Mouse (Mus musculus) layer of hippocampus, adult 6 months (tissue): Measurements from ENCODE around the gene Trim30c. TPM values are rescaled to one million over a fixed set of nuclear protein-coding genes. Genes with fewer than 3 reads are reported as not detected.

Source experiments
- long read RNA-seq, 2 experiments: library from polyadenylated mRNA; unstranded; transcript quantifications; one replicate each; pipeline ENCODE4 v2.0.0; 2019 to 2020
- polyA plus RNA-seq: library from polyadenylated mRNA; unstranded; fragments of <200 nt; fragmentation: Nextera tagmentation; gene quantifications from 2 replicates; pipeline ENCODE4 v1.2.3, GENCODE M21; 2021

Gene Trim30c
- polyA plus RNA-seq = 0.10 TPM in 1 of 2 replicates, not detected in the other
- long read RNA-seq, experiment 1 = 0 reads
- long read RNA-seq, experiment 2 = 0 reads

GRCm38 (mm10) chr7:104400698-104401097 is at the start of gene Trim30c:
TSS of gene Trim30c (minus strand) at chr7:104400837.

GRCm38 (mm10) chr7:104369736-104370414 is 30.8 kb downstream of the Trim30c start, which contains the start of gene Trim30b:
TSS of gene Trim30b (minus strand) at chr7:104369884.

GRCm38 (mm10) chr7:104352717-104353599 is 47.7 kb downstream of the Trim30c start, which contains the start of gene Trim12c:
TSS of gene Trim12c (minus strand) at chr7:104353362.

Other genes starting within 250 kb of the Trim30c start
- gene Olfm5, start 236.0 kb downstream of the Trim30c start, polyA plus RNA-seq = not detected in 2 replicates
- gene Olfr648, start 217.4 kb downstream of the Trim30c start, polyA plus RNA-seq = not detected in 2 replicates
- gene Olfr649, start 204.9 kb downstream of the Trim30c start, polyA plus RNA-seq = not detected in 2 replicates
- gene Trim6, start 182.0 kb downstream of the Trim30c start, polyA plus RNA-seq = 0.15 and 0.18 TPM in 2 replicates
- gene Trim34a, start 156.4 kb downstream of the Trim30c start, polyA plus RNA-seq = 1.2 and 2.2 TPM in 2 replicates
- 0.15 and 0.21 TPM in 2 replicates for gene Trim5, start 112.7 kb downstream of the Trim30c start, polyA plus RNA-seq
- gene Trim12a, start 85.4 kb downstream of the Trim30c start, polyA plus RNA-seq = 1.8 and 2.5 TPM in 2 replicates
- 0.15 TPM in 1 of 2 replicates, not detected in the other for gene Trim34b, start 71.4 kb downstream of the Trim30c start, polyA plus RNA-seq
- 0.25 and 0.51 TPM in 2 replicates for gene Trim12c, start 47.5 kb downstream of the Trim30c start, polyA plus RNA-seq
- gene Trim30b, start 31.0 kb downstream of the Trim30c start, polyA plus RNA-seq = 0.06 TPM in 1 of 2 replicates, not detected in the other
- 0.23 and 0.51 TPM in 2 replicates for gene Trim30a, start 64.4 kb upstream of the Trim30c start, polyA plus RNA-seq
- gene Trim30d, start 107.0 kb upstream of the Trim30c start, polyA plus RNA-seq = 0.45 and 0.69 TPM in 2 replicates
- not detected in 2 replicates for gene Olfr651, start 149.3 kb upstream of the Trim30c start, polyA plus RNA-seq
- gene Olfr652, start 160.1 kb upstream of the Trim30c start, polyA plus RNA-seq = not detected in 2 replicates
- gene Olfr653, start 176.5 kb upstream of the Trim30c start, polyA plus RNA-seq = not detected in 2 replicates
- not detected in 2 replicates for gene Olfr654, start 186.2 kb upstream of the Trim30c start, polyA plus RNA-seq
- gene Olfr655, start 200.9 kb upstream of the Trim30c start, polyA plus RNA-seq = not detected in 2 replicates
- gene Olfr656, start 213.1 kb upstream of the Trim30c start, polyA plus RNA-seq = not detected in 2 replicates
- gene Olfr657, start 224.0 kb upstream of the Trim30c start, polyA plus RNA-seq = not detected in 2 replicates
- gene Olfr658, start 246.5 kb upstream of the Trim30c start, polyA plus RNA-seq = 0.06 and 0.08 TPM in 2 replicates